Mouse (Mus musculus): Measurements from ENCODE around the gene Tmem255a. TPM values are rescaled to one million over a fixed set of nuclear protein-coding genes. Genes with fewer than 3 reads are reported as not detected.

Tmem255a gene
- polyA plus RNA-seq, 1 experiment = not detected

DNA sequence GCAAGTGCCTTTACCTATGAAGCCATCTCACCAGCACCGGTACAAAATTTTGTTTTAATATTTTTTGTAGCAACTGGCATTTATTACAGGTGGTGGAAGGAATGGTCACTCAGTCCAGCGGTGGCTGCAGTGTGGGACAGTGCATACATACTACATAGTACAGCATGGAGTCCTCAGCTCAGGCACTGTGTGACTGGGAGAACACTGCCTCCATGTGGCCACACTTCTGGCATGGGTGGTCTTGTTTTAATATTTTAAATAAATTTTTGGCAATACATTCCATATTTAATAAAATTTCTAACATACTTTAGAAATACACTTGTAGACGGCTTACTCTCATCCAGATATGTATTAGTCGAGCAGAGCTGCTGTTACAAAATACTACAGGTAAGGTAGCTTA is 85.6 kb downstream of the Tmem255a start:
- Histone ChIP-seq H3K9me3 (no peaks in the 10 kb centered on the region), H3K4me1 (no peaks in the 10 kb centered on the region), H3K4me3 (replicated peaks) (no peak overlapping the region), H3K36me3 (replicated peaks; ENCODE audit: low read length) (no peaks in the 10 kb centered on the region), H3K27me3 (replicated peaks) (peaks cover 13% of the 10 kb centered on the region)
- no peak for TF ChIP-seq GATA1 (IDR thresholded peaks at IDR 0.05; ENCODE audit: borderline replicate concordance, low read length)

GRCm38 (mm10) chrX:38166064-38166463 is 86.2 kb downstream of the Tmem255a start:
- no peaks in the 10 kb centered on the region for H3K36me3 ChIP-seq (replicated peaks; ENCODE audit: low read length)
- H3K27me3 ChIP-seq (replicated peaks) = peaks cover 11% of the 10 kb centered on the region
- H3K4me1 ChIP-seq = no peaks in the 10 kb centered on the region
- no peak overlapping the region for H3K4me3 ChIP-seq (replicated peaks)
- TF ChIP-seq FLI1 (IDR thresholded peaks at IDR 0.05; ENCODE audit: low read length) (no peak), GATA1 (IDR thresholded peaks at IDR 0.05; ENCODE audit: borderline replicate concordance, low read length) (no peak)
- no peaks in the 10 kb centered on the region for H3K9me3 ChIP-seq

DNA sequence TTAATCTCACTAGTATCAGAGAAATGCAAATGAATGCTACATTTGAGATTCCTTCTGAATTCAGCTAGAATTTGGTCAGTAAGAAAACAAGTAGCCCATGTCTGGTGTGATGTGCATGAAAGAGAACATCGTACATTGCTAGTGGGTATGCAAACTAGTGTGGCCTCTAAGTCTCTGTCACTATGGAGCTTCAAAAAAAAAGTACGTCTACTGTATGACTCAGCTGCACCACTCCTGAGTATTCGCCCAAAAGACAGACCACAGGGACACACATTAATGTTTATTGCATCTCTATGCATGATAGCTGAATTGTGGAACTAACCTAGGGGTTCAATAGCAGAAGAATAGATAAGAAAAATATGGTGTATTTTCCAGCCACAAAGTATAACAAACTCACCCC is 86.9 kb downstream of the Tmem255a start:
- H3K27me3 ChIP-seq (replicated peaks) = peaks cover 8% of the 10 kb centered on the region
- no peaks in the 10 kb centered on the region for H3K36me3 ChIP-seq (replicated peaks; ENCODE audit: low read length)
- no peaks in the 10 kb centered on the region for H3K4me1 ChIP-seq
- no peak overlapping the region for H3K4me3 ChIP-seq (replicated peaks)
- H3K9me3 ChIP-seq = no peaks in the 10 kb centered on the region
- TF ChIP-seq FLI1 (IDR thresholded peaks at IDR 0.05; ENCODE audit: low read length) (no peak), GATA1 (IDR thresholded peaks at IDR 0.05; ENCODE audit: borderline replicate concordance, low read length) (no peak)

DNA sequence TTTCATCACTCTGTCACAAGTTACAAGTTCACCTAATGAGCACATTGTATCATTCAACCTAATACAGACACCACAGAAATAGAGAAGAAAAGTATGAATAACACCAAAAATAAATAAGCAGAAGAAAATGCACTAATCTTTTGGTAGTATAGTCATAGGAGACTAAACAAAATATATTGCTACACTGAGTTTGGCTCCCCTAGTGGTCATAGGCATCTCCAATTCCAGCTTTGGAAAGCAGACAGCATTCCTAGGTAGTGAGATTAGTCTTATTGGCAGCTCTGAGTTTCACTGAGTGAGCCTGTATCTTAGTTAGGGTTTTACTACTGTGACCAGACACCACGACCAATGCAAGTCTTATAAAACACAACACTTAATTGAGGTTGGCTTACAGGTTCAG is 93.1 kb downstream of the Tmem255a start:
- Histone ChIP-seq H3K4me1 (no peaks in the 10 kb centered on the region), H3K36me3 (replicated peaks; ENCODE audit: low read length) (no peaks in the 10 kb centered on the region), H3K27me3 (replicated peaks) (peaks cover 2% of the 10 kb centered on the region), H3K9me3 (no peaks in the 10 kb centered on the region), H3K4me3 (replicated peaks) (no peak overlapping the region)
- TF ChIP-seq GATA1 (IDR thresholded peaks at IDR 0.05; ENCODE audit: borderline replicate concordance, low read length) = no peak
- no peak for TF ChIP-seq FLI1 (IDR thresholded peaks at IDR 0.05; ENCODE audit: low read length)

Other genes starting within 250 kb of the Tmem255a start
- not detected in 2 replicates for gene Btg1-ps1, start 233.6 kb downstream of the Tmem255a start, polyA plus RNA-seq (2012; ENCODE audit: insufficient read depth, low replicate concordance)
- gene Btg1-ps2, start 209.3 kb downstream of the Tmem255a start, polyA plus RNA-seq (2012; ENCODE audit: insufficient read depth, low replicate concordance) = not detected in 2 replicates
- gene Rhox10, start 186.0 kb downstream of the Tmem255a start, polyA plus RNA-seq (2012; ENCODE audit: insufficient read depth, low replicate concordance) = not detected in 2 replicates
- gene Rhox11, start 167.3 kb downstream of the Tmem255a start, polyA plus RNA-seq (2012; ENCODE audit: insufficient read depth, low replicate concordance) = not detected in 2 replicates
- gene Rhox12, start 141.5 kb downstream of the Tmem255a start, polyA plus RNA-seq (2012; ENCODE audit: insufficient read depth, low replicate concordance) = not detected in 2 replicates
- gene Rhox13, start 131.2 kb downstream of the Tmem255a start, polyA plus RNA-seq (2012; ENCODE audit: insufficient read depth, low replicate concordance) = not detected in 2 replicates
- 0.15 and 1.9 TPM in 2 replicates for gene Zbtb33, start 62.6 kb downstream of the Tmem255a start, polyA plus RNA-seq (2012; ENCODE audit: insufficient read depth, low replicate concordance)
- gene Atp1b4, start 63.7 kb upstream of the Tmem255a start, polyA plus RNA-seq (2012; ENCODE audit: insufficient read depth, low replicate concordance) = 0.06 TPM in 1 of 2 replicates, not detected in the other
- 10.1 and 12.5 TPM in 2 replicates for gene Lamp2, start 204.0 kb upstream of the Tmem255a start, polyA plus RNA-seq (2012; ENCODE audit: insufficient read depth, low replicate concordance)